Comparison of ENCODE assay signal across 9 mouse cellular contexts in the genomic region with DNA sequence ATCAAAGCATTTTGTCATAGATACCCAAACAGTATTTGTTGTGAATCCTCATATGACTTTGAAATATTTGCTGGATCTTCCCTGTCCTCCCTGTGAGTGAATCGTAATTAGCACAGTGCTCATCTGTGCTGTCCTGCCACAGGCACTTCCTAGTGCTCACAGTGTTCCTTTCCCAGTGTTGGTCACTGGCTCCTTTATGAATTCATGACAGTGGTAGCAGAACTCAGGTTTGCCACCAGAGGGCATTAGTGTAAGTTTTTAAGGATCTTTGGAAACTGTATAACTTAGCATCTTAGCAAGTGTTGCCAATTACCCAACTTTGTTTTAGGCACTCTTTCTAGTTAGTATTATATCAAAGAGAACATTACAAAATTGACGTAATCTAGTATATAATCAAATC. TPM values are rescaled to one million over a fixed set of nuclear protein-coding genes. Genes with fewer than 3 reads are reported as not detected.
DNase-seq lines count a peak whose midpoint lies in the region; ATAC-seq lines count a peak whose summit lies in the region.
"Had no signal": no experiment of that assay in that cellular context is flagged by ENCODE, and none has a peak within 500 bp of the region (broad histone marks: within the 10 kb centered on the region; RNA-seq: fewer than 3 reads in every experiment).

No protein-coding gene starts in this region.

- peak; percentile 55 for DNase-seq in urinary bladder, postnatal 14 days (ENCODE audit: low spot score)
- DNase-seq in urinary bladder, adult 2 months (ENCODE audit: low spot score), result no peak
- DNase-seq in c-Kit-negative CD71-positive TER-119-positive erythroid progenitor cells, embryonic 14.5 days (ENCODE audit: low read depth, low spot score), result peak; percentile 46
- DNase-seq in layer of hippocampus, postnatal 36 days, result peak; percentile 37 to 41
- DNase-seq in thymus, postnatal 25 days, result peak; percentile 28

- peak; percentile 81 for ATAC-seq in erythroid progenitor cell, adult 5-6 weeks (replicated peaks; ENCODE audit: low FRiP score, poor library complexity, severe bottlenecking)
- peak; percentile 53; the same call in 1 of the 2 replicates for ATAC-seq in hindbrain, embryonic 16.5 days
- peak; percentile 81 for ATAC-seq in megakaryocyte-erythroid progenitor cell, adult 5-6 weeks (replicated peaks; ENCODE audit: low FRiP score, low TSS enrichment, poor library complexity, severe bottlenecking)

- H3K4me2 ChIP-seq in hindbrain, embryonic 16.5 days (ENCODE audit: low read length), result no peak overlapping the region
- H3K4me2 ChIP-seq: midbrain, embryonic 12.5 days had no signal

- no peaks in the 10 kb centered on the region for H3K9me3 ChIP-seq in hindbrain, embryonic 16.5 days (ENCODE audit: control insufficient read depth, low read length)
- H3K9me3 ChIP-seq: midbrain, embryonic 12.5 days had no signal

- 62% methylated on average over 2 of the region's 2 CpGs for WGBS in hindbrain, embryonic 16.5 days

- no peak overlapping the region for H3K9ac ChIP-seq in hindbrain, embryonic 16.5 days (ENCODE audit: low read depth, low read length)
- H3K9ac ChIP-seq: midbrain, embryonic 12.5 days had no signal

- 0 out of 2 replicates have a peak, but pooled peaks cover 4% of the 10 kb centered on the region for H3K36me3 ChIP-seq in hindbrain, embryonic 16.5 days (ENCODE audit: control insufficient read depth, insufficient read depth, low read length)

- no peak overlapping the region for H3K27ac ChIP-seq in hindbrain, embryonic 16.5 days (ENCODE audit: low read depth, low read length)
- H3K27ac ChIP-seq: midbrain, embryonic 12.5 days had no signal

- H3K27me3 ChIP-seq in hindbrain, embryonic 16.5 days (replicated peaks; ENCODE audit: control insufficient read depth, insufficient read depth, low read length), result no peaks in the 10 kb centered on the region
- H3K27me3 ChIP-seq: midbrain, embryonic 12.5 days had no signal

- peaks cover 2% of the 10 kb centered on the region for H3K4me1 ChIP-seq in hindbrain, embryonic 16.5 days (ENCODE audit: control insufficient read depth, insufficient read depth, low read depth, low read length)

- no peak overlapping the region for H3K4me3 ChIP-seq in hindbrain, embryonic 16.5 days (ENCODE audit: low read length)
- H3K4me3 ChIP-seq: midbrain, embryonic 12.5 days had no signal

RNA-seq across cellular contexts. Expression of a gene that starts 53.8 kb away (rescaled TPM):
- polyA plus RNA-seq in urinary bladder, adult 2 months (2012; rRNA removed), result 33.3 and 63.7 TPM in 2 replicates
- 25.9 and 31.0 TPM in 2 replicates for total RNA-seq in erythroid progenitor cell, adult 5-6 weeks (2015; ENCODE audit: low replicate concordance)
- total RNA-seq in erythroid progenitor cell, adult 5-6 weeks (2017; ENCODE audit: low replicate concordance), result 9.9 and 13.7 TPM in 2 replicates
- 151 and 187 TPM in 2 replicates for polyA plus RNA-seq in hindbrain, embryonic 16.5 days (2015; fragmentation: Nextera tagmentation; extraction: Ambion mirVana)
- 100 to 1,000 TPM; 127 to 136 TPM for total RNA-seq in layer of hippocampus, postnatal 36 days (2021)
- total RNA-seq in megakaryocyte-erythroid progenitor cell, adult 5-6 weeks (2014; fragmentation: Nextera tagmentation), result not detected in 2 replicates
- total RNA-seq in megakaryocyte-erythroid progenitor cell, adult 5-6 weeks (2017), result 0.42 and 2.2 TPM in 2 replicates
